Mouse (Mus musculus): ENCODE measurements around the gene Vnn3. TPM values are rescaled to one million over a fixed set of nuclear protein-coding genes. Genes with fewer than 3 reads are reported as not detected.

Gene Vnn3
- polyA plus RNA-seq (2014; fragmentation: Illumina TruSeq; extraction: RNeasy Lipid Tissue Mini Kit (QIAGEN cat#74804); ENCODE audit: low replicate concordance): 0.30 TPM

GRCm38 (mm10) chr10:23851228-23851912 lies at the start of gene Vnn3:
Gene Vnn3, plus strand, starts transcription at chr10:23851462.

GRCm38 (mm10) chr10:23894601-23895349 lies 43.5 kb downstream of the Vnn3 start, which contains the start of gene Vnn1:
Gene Vnn1, plus strand, starts transcription at chr10:23894688.

Other genes with a start within 250 kb of the Vnn3 start
- gene Rps12, start 64.2 kb upstream of the Vnn3 start, polyA plus RNA-seq (2014; fragmentation: Illumina TruSeq; extraction: RNeasy Lipid Tissue Mini Kit (QIAGEN cat#74804); ENCODE audit: low replicate concordance): 248 TPM
- gene Slc18b1, start 54.5 kb upstream of the Vnn3 start, polyA plus RNA-seq (2014; fragmentation: Illumina TruSeq; extraction: RNeasy Lipid Tissue Mini Kit (QIAGEN cat#74804); ENCODE audit: low replicate concordance): 64.9 TPM
- gene Vnn1, start 43.2 kb downstream of the Vnn3 start, polyA plus RNA-seq (2014; fragmentation: Illumina TruSeq; extraction: RNeasy Lipid Tissue Mini Kit (QIAGEN cat#74804); ENCODE audit: low replicate concordance): 150 TPM
- not detected for gene Taar1, start 68.9 kb downstream of the Vnn3 start, polyA plus RNA-seq (2014; fragmentation: Illumina TruSeq; extraction: RNeasy Lipid Tissue Mini Kit (QIAGEN cat#74804); ENCODE audit: low replicate concordance)
- gene Taar2, start 87.1 kb downstream of the Vnn3 start, polyA plus RNA-seq (2014; fragmentation: Illumina TruSeq; extraction: RNeasy Lipid Tissue Mini Kit (QIAGEN cat#74804); ENCODE audit: low replicate concordance): not detected
- not detected for gene Taar3, start 98.1 kb downstream of the Vnn3 start, polyA plus RNA-seq (2014; fragmentation: Illumina TruSeq; extraction: RNeasy Lipid Tissue Mini Kit (QIAGEN cat#74804); ENCODE audit: low replicate concordance)
- gene Taar4, start 109.0 kb downstream of the Vnn3 start, polyA plus RNA-seq (2014; fragmentation: Illumina TruSeq; extraction: RNeasy Lipid Tissue Mini Kit (QIAGEN cat#74804); ENCODE audit: low replicate concordance): not detected
- gene Taar5, start 119.2 kb downstream of the Vnn3 start, polyA plus RNA-seq (2014; fragmentation: Illumina TruSeq; extraction: RNeasy Lipid Tissue Mini Kit (QIAGEN cat#74804); ENCODE audit: low replicate concordance): not detected
- not detected for gene Taar6, start 134.2 kb downstream of the Vnn3 start, polyA plus RNA-seq (2014; fragmentation: Illumina TruSeq; extraction: RNeasy Lipid Tissue Mini Kit (QIAGEN cat#74804); ENCODE audit: low replicate concordance)
- not detected for gene Taar7a, start 142.0 kb downstream of the Vnn3 start, polyA plus RNA-seq (2014; fragmentation: Illumina TruSeq; extraction: RNeasy Lipid Tissue Mini Kit (QIAGEN cat#74804); ENCODE audit: low replicate concordance)
- not detected for gene Taar7b, start 148.5 kb downstream of the Vnn3 start, polyA plus RNA-seq (2014; fragmentation: Illumina TruSeq; extraction: RNeasy Lipid Tissue Mini Kit (QIAGEN cat#74804); ENCODE audit: low replicate concordance)
- gene Taar7d, start 175.8 kb downstream of the Vnn3 start, polyA plus RNA-seq (2014; fragmentation: Illumina TruSeq; extraction: RNeasy Lipid Tissue Mini Kit (QIAGEN cat#74804); ENCODE audit: low replicate concordance): not detected
- gene Taar7e, start 186.2 kb downstream of the Vnn3 start, polyA plus RNA-seq (2014; fragmentation: Illumina TruSeq; extraction: RNeasy Lipid Tissue Mini Kit (QIAGEN cat#74804); ENCODE audit: low replicate concordance): not detected
- gene Taar7f, start 198.0 kb downstream of the Vnn3 start, polyA plus RNA-seq (2014; fragmentation: Illumina TruSeq; extraction: RNeasy Lipid Tissue Mini Kit (QIAGEN cat#74804); ENCODE audit: low replicate concordance): not detected
- gene Taar8a, start 225.0 kb downstream of the Vnn3 start, polyA plus RNA-seq (2014; fragmentation: Illumina TruSeq; extraction: RNeasy Lipid Tissue Mini Kit (QIAGEN cat#74804); ENCODE audit: low replicate concordance): not detected
- gene Taar8b, start 240.8 kb downstream of the Vnn3 start, polyA plus RNA-seq (2014; fragmentation: Illumina TruSeq; extraction: RNeasy Lipid Tissue Mini Kit (QIAGEN cat#74804); ENCODE audit: low replicate concordance): not detected